Mouse (Mus musculus) embryonic facial prominence, embryonic 11.5 days (tissue): Measurements from ENCODE around the gene Polr2h. TPM values are rescaled to one million over a fixed set of nuclear protein-coding genes. Genes with fewer than 3 reads are reported as not detected.

Experiments
- ATAC-seq: fragments of 200-750 bp; cut with Nextera tagmentation; replicated peaks from 2 replicates; pipeline ENCODE4 v1.8.0; 2017; ENCODE audit warnings: low read depth; ENCODE audit not compliant: insufficient number of reproducible peaks, low FRiP score, low TSS enrichment
- DNase-seq: peaks from one replicate; pipeline ENCODE4 v3.0.0-alpha.2; 2015; ENCODE audit warnings: low spot score
- H3K27ac ChIP-seq: fragments of 300-500 bp; sonication (generic); replicated peaks from 2 replicates; pipeline ENCODE4 v1.5.1; 2014; ENCODE audit warnings: mild to moderate bottlenecking, low read depth, low read length, control low read depth
- H3K27me3 ChIP-seq: fragments of 300-500 bp; sonication (generic); 2 replicates; pipeline ENCODE4 v1.6.1; 2014; ENCODE audit warnings: mild to moderate bottlenecking, low read length, moderate library complexity, mixed read lengths; ENCODE audit not compliant: control insufficient read depth, insufficient read depth
- H3K36me3 ChIP-seq: fragments of 300-500 bp; sonication (generic); replicated peaks from 2 replicates; pipeline ENCODE4 v1.6.1; 2014; ENCODE audit warnings: low read depth, mild to moderate bottlenecking, low read length, moderate library complexity, mixed read lengths; ENCODE audit not compliant: control insufficient read depth, insufficient read depth
- H3K4me1 ChIP-seq: fragments of 300-500 bp; sonication (generic); 2 replicates; pipeline ENCODE4 v1.6.1; 2014; ENCODE audit warnings: low read length, mixed read lengths; ENCODE audit not compliant: control insufficient read depth, insufficient read depth
- H3K4me2 ChIP-seq: fragments of 300-500 bp; sonication (generic); 2 replicates; pipeline ENCODE4 v1.6.1; 2014; ENCODE audit warnings: low read depth, mild to moderate bottlenecking, control low read depth, low read length, moderate library complexity
- H3K4me3 ChIP-seq: fragments of 300-500 bp; sonication (generic); 2 replicates; pipeline ENCODE4 v1.5.1; 2014; ENCODE audit warnings: low read depth, low read length, control low read depth
- H3K9ac ChIP-seq: fragments of 300-500 bp; sonication (generic); replicated peaks from 2 replicates; pipeline ENCODE4 v1.6.1; 2014; ENCODE audit warnings: mild to moderate bottlenecking, control low read depth, low read length
- H3K9me3 ChIP-seq: fragments of 300-500 bp; sonication (generic); replicated peaks from 2 replicates; pipeline ENCODE4 v1.6.1; 2016; ENCODE audit warnings: mild to moderate bottlenecking, low read length, inconsistent platforms, mixed read lengths; ENCODE audit not compliant: control insufficient read depth
- WGBS: fragments of 180-500 bp; shearing (Covaris S2); extraction: QIAGEN DNeasy Blood & Tissue Kit; methylation state at CpG from one replicate; pipeline ENCODE4 v1.1.7; 2014; 5-methylcytosine and 5-hydroxymethylcytosine counted together
- polyA plus RNA-seq: library from polyadenylated mRNA; unstranded; fragments of >200 nt; fragmentation: Nextera tagmentation; extraction: Ambion mirVana; gene quantifications from 2 replicates; pipeline ENCODE4 v1.2.1, GENCODE M21; 2014

Polr2h gene
- polyA plus RNA-seq, 1 experiment from 2014 or later = 124 TPM

DNA sequence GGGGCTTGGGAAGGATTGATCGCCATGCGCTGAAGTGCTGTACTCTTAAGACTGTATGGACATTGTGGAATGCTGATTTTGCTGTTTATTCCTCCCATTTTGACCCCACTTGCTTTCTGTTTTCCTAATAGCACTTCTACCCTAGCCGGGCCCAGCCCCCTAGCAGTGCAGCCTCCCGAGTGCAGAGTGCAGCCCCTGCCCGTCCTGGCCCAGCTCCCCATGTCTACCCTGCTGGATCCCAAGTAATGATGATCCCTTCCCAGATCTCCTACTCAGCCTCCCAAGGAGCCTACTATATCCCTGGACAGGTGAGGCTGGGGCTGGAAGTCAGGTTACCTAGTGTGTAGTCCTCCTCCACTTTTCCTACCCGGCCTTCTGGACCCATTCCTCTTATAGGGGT, 42.3 kb upstream of the Polr2h start:
- no peaks in the 10 kb centered on the region for H3K27me3 ChIP-seq
- H3K4me3 ChIP-seq = no peak overlapping the region
- peaks cover 21% of the 10 kb centered on the region for H3K36me3 ChIP-seq
- no peak overlapping the region for H3K4me2 ChIP-seq
- ATAC-seq = no peak
- H3K9ac ChIP-seq = no peak overlapping the region
- no peak for DNase-seq
- no peak overlapping the region for H3K27ac ChIP-seq
- 91% methylated on average over 6 of the region's 6 CpGs for WGBS
- peaks cover 7% of the 10 kb centered on the region for H3K4me1 ChIP-seq
- no peaks in the 10 kb centered on the region for H3K9me3 ChIP-seq

DNA sequence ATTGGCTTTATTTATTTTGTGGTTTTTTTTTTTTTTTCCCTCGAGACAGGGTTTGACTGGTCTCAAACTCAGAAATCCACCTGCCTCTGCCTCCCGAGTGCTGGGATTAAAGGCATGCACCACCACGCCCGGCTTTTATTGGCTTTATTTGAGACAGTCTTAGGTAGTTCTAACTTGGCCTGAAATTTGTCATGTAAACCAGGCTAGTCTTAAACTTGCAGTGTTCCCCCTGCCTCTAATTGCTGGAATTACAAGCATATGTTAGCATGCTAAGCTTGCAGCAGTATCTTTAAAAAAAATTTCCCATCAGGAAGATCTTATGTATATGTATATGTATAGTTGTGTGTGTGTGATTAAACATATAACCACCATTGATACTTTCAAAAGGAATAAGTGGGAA, 40.8 kb upstream of the Polr2h start:
- no peak for ATAC-seq
- peak; percentile 22 for DNase-seq
- H3K9me3 ChIP-seq = no peaks in the 10 kb centered on the region
- no peak overlapping the region for H3K4me3 ChIP-seq
- peaks cover 7% of the 10 kb centered on the region for H3K4me1 ChIP-seq
- no peak overlapping the region for H3K4me2 ChIP-seq
- H3K9ac ChIP-seq = no peak overlapping the region
- 86% methylated on average over 4 of the region's 4 CpGs for WGBS
- H3K27me3 ChIP-seq = no peaks in the 10 kb centered on the region
- H3K27ac ChIP-seq = no peak overlapping the region
- H3K36me3 ChIP-seq = peaks cover 26% of the 10 kb centered on the region

DNA sequence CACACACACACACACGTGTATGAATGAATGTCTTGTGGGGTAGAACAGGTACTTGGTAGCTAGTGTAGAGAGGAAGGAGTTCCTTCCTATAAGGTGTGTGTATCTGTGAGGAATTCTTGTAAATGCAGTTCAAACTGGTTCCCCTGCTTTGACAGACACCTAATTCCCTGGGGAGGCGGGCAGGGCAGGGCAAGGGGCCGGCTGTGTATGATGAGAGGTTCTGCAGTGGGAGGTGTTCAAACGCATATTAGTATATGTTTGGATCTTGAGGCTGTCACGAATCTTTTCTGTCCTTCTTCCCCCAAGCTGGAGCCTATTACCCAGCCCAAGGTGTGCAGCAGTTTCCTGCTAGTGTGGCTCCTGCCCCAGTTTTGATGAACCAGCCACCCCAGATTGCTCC, 40.1 kb upstream of the Polr2h start:
- ATAC-seq (no peak), DNase-seq (no peak)
- no peaks in the 10 kb centered on the region for H3K27me3 ChIP-seq
- no peak overlapping the region for H3K4me2 ChIP-seq
- no peak overlapping the region for H3K9ac ChIP-seq
- 86% methylated on average over 5 of the region's 5 CpGs for WGBS
- H3K36me3 ChIP-seq = peaks cover 33% of the 10 kb centered on the region
- no peak overlapping the region for H3K4me3 ChIP-seq
- H3K27ac ChIP-seq = no peak overlapping the region
- H3K9me3 ChIP-seq = no peaks in the 10 kb centered on the region
- H3K4me1 ChIP-seq = peaks cover 7% of the 10 kb centered on the region

DNA sequence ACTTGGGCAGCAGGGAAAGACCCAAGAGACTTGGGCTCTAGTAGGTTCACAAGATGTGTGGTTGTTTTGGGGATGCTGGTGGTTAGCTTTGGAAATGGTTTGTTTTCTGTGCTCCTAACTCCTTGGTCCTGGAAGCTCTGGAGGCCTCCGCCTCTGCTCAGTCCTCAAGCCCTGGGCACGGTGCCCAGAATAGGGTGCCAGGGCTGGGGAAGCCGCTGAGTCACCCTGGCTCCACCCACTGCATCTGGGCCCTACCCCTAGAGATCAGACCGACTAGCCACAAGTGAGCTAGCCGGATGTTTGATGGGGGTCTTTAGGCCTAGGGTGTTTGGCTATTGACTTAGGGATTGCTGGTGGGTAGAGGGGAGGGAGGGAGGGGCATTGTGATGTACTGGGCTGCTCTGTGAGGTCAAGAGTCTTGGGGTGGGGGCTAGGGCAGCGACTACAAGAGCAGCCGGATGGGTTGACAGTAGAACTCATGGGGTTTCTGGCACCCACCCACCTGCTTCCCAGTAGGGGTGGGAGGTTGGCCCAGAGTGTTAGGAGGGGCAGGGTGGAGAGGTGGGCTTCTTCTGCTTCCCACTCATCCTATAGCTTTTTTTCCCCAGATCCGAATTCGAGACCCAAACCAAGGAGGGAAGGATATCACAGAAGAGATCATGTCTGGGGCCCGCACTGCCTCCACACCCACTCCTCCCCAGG, 39.3 kb upstream of the Polr2h start:
- Histone ChIP-seq H3K9me3 (no peaks in the 10 kb centered on the region), H3K4me2 (no peak overlapping the region), H3K9ac (no peak overlapping the region), H3K27ac (no peak overlapping the region), H3K4me1 (peaks cover 7% of the 10 kb centered on the region), H3K4me3 (no peak overlapping the region), H3K36me3 (peaks cover 38% of the 10 kb centered on the region), H3K27me3 (no peaks in the 10 kb centered on the region)
- no peak for ATAC-seq
- 91% methylated on average over 10 of the region's 10 CpGs for WGBS
- DNase-seq = no peak

DNA sequence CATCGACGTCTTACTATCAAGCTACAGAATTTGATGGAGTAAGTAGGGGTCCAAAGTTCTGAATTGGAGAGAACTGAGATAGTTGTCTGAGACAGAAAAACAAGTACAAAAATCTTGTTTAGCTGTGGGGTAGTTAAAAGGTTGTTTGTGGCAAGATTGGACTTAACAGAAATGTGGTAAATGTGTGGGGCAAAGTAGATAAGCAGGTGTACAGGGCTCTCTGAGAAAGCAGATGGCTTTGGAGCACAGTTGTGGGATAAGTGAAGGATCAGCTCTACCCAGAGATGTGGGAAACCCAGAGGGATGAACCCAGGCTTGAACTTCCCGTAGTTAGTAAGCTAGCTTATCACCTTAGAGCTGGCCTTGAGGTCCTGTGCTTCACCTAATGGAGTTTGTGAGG, 26.7 kb upstream of the Polr2h start:
- peaks cover 33% of the 10 kb centered on the region for H3K36me3 ChIP-seq
- 89% methylated on average over 3 of the region's 3 CpGs for WGBS

DNA sequence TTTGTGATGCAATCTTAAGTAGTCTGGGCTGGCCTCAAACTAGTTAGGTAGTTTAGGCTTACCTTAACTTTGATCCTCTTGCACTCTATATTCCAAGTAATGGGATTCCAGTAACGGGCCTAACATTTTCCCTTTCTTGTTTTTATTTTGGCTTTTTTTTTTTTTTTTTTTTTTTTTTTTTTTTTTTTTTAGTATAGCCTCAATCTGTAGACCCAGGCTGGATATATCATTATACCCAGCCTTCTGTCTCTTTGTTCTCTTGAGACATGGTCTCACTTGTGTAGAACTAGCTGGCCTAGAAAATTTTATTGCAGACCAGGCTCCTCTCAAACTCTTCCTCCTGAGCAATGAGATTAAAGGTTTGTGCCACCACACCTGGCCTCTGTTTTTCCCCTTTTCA, 25.8 kb upstream of the Polr2h start:
- peaks cover 30% of the 10 kb centered on the region for H3K36me3 ChIP-seq
- H3K4me3 ChIP-seq = no peak overlapping the region
- H3K27ac ChIP-seq = no peak overlapping the region
- H3K9me3 ChIP-seq = no peaks in the 10 kb centered on the region
- DNase-seq (no peak), ATAC-seq (no peak)
- no peaks in the 10 kb centered on the region for H3K27me3 ChIP-seq
- H3K4me2 ChIP-seq = no peak overlapping the region
- H3K4me1 ChIP-seq = peaks cover 5% of the 10 kb centered on the region; the same call in 1 of the 2 replicates
- H3K9ac ChIP-seq = no peak overlapping the region
- WGBS = 73% methylated on average over 1 of the region's 1 CpGs

More for the DNA sequence above, 26.7 kb upstream of the Polr2h start:
- no peak for ATAC-seq
- no peak for DNase-seq
- Histone ChIP-seq H3K4me1 (peaks cover 1% of the 10 kb centered on the region; the same call in 1 of the 2 replicates), H3K27ac (no peak overlapping the region), H3K4me3 (no peak overlapping the region), H3K9me3 (no peaks in the 10 kb centered on the region), H3K9ac (no peak overlapping the region), H3K4me2 (no peak overlapping the region), H3K27me3 (no peaks in the 10 kb centered on the region)

DNA sequence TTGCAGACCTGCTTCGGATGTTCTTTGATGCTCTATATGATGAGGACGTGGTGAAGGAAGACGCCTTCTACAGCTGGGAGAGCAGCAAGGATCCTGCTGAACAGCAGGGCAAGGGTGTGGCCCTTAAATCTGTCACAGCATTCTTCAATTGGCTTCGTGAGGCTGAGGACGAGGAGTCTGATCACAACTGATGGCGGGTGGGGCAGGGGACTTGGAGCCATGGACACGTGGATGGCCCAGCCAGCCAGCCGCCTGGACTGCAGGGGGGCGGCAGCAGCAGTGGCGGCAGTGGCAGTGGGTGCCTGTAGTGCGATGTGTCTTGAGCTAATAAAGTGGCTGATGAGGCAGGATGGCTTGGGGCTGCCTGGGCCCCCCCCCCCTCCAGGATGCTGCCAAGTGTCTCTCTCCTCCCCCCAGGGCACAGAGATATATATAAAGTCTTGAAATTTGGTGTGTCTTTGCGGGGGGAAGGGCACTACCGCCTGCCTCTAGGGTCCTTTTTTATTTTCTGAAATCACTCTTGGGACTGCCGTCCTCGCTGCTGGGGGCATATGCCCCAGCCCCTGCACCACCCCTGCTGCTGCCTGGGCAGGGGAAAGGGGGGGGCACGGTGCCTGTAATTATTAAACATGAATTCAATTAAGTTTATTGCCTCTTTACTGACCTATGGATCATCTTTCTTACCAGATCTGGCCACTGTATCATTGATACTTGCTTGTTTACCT, 25.1 kb upstream of the Polr2h start:
- peak overlapping the region; percentile 57; the same call in 1 of the 2 replicates for H3K4me3 ChIP-seq
- no peak overlapping the region; the same call in 1 of the 2 replicates for H3K9ac ChIP-seq
- DNase-seq (no peak), ATAC-seq (no peak)
- H3K27ac ChIP-seq = no peak overlapping the region
- H3K4me1 ChIP-seq = peaks cover 5% of the 10 kb centered on the region; the same call in 1 of the 2 replicates
- H3K9me3 ChIP-seq = no peaks in the 10 kb centered on the region
- 48% methylated on average over 16 of the region's 16 CpGs for WGBS
- no peak overlapping the region for H3K4me2 ChIP-seq
- H3K27me3 ChIP-seq = no peaks in the 10 kb centered on the region
- H3K36me3 ChIP-seq = peaks cover 25% of the 10 kb centered on the region

DNA sequence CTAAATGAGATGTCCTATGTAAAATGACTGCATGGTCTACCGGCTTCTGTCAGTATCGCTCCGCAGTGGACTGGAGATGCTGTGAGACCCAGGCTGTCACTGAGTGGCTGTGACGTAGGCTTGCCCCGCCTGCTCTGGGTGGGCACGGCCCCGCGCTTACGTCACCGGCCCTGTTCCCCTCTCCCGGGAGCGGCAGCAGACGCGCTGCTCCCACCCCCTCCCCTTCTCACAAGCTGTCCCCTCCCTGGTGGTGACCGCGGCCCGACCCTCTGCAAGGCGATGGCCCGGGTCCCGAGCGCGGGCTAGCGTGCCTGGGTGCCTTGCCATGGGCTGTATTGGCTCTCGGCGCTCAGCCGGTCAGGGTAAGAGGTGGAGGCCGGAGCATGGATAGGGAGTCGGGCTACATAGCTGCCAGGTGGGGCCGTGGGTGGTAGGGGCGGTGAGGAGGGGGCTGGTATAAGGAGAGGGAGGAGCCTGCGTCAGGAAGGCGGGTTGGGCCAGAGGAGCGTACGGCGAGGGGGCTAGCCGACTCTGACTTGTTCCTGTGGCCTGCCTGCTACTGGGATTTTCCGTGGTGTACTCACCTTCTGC, 24.3 kb upstream of the Polr2h start, which contains the start of gene Fam131a:
TSS of gene Fam131a (plus strand) at position 131 of the 591 bp plus-strand sequence.
- peak within 1 kb of the TSS; percentile 87 for H3K4me2 ChIP-seq
- H3K9me3 ChIP-seq = no peaks in the 10 kb centered on the region
- peaks cover 20% of the 10 kb centered on the region for H3K36me3 ChIP-seq
- no peaks in the 10 kb centered on the region for H3K27me3 ChIP-seq
- H3K4me3 ChIP-seq = peak within 1 kb of the TSS; percentile 57
- peak; percentile 93 for ATAC-seq
- H3K27ac ChIP-seq = peak within 1 kb of the TSS; percentile 59
- DNase-seq = peak; percentile 94
- peaks cover 5% of the 10 kb centered on the region; the same call in 1 of the 2 replicates for H3K4me1 ChIP-seq
- WGBS = under 1% methylated on average over 37 of the region's 37 CpGs
- H3K9ac ChIP-seq = peak within 1 kb of the TSS; percentile 62
